Mouse (Mus musculus) left cerebral cortex, adult 11 months (tissue): ENCODE data around the gene Mtus2.

Source experiments
- DNase-seq: peaks from one replicate; pipeline ENCODE4 v3.0.0; 2022; ENCODE audit warnings: low spot score

Gene Mtus2

DNA sequence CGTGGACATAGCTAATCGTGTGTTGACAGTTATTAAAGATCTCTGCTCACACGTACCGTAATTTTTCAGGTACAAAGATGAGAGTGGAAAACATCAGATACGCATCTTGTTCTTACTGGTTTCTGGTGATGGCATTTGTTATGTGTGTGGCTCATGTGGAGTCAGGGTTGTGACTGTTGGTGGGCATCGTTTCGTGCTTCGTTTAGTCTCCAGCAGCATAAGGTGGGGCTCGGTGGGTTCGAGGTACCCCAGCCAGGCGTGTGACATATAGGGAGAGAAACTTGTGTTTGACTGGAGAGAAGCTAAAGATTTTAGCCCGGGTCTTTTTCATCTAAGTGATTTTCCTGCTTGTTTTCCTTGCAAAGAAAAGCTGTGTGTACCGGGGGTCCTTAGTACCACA lies 1.4 kb downstream of the Mtus2 start:
- DNase-seq = no peak

DNA sequence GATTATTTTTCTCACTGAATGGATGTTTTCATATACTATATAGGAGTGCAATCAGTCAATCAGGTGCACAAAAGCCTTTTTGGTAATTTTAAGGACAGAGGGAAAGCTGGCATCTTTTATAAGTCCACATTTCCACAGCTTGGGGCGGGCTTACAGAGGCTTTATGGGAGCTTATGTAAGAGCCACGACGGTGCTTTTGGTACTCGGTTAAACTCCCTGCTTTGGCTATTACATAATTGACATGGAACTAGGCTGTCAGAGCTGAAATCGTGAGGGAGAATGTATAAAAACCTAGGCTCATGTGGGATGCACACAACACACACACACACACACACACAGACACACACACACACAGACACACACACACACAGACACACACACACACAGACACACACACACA lies 2.0 kb downstream of the Mtus2 start:
- peak; percentile 61 for DNase-seq

DNA sequence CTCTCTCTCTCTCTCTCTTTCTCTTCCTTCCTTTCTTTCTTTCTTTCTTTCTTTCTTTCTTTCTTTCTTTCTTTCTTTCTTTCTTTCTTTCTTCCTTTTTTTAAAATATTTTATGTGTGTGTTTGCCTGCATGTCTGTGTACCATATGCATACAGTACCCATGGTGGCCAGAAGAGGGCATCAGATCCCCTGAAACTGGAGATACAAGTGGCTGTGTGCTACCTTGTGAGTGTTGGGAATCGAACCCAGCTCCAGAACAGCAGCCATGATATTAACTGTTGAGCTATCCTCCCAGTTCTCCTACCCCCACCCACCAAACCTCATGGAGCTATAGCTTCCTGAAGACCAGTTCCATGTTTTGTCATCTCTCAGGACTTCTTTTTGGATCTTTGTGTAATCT lies 3.7 kb downstream of the Mtus2 start:
- no peak for DNase-seq

DNA sequence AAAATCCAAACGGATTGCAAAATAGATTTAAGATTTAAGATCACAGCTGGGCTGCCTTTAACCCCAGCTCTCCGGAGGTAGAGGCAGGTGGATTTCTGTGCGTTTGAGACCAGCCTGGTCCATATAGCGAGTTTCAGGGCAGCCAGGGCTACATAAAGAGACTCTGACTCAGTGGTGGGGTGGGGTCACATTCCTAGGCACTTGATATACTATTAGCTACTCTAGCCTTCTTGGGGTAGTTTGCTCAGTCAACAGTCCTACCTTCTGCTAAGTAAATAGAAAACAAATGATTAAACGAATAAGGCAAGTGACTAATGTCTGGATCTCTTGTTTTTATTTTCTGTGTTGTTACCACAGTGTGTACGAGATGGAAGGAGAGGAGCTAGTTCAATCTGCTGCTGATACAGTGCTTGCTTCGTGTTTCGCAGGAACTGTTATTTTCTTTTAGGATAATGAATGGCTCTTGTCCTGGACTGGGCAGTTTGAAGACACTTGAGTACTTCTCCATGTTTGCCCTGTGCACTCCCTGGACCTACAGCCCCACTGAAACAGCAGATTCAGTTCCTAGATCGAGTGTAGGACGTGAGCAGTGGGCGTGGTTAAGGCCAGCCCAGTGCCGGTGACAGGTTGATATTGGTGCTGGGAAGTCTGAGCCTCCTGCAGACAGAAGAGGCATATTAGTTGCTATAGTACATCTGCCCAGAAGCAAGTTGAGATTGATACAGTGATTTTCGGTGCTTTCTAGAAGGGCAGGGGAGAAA lies 6.9 kb downstream of the Mtus2 start:
- DNase-seq = no peak

DNA sequence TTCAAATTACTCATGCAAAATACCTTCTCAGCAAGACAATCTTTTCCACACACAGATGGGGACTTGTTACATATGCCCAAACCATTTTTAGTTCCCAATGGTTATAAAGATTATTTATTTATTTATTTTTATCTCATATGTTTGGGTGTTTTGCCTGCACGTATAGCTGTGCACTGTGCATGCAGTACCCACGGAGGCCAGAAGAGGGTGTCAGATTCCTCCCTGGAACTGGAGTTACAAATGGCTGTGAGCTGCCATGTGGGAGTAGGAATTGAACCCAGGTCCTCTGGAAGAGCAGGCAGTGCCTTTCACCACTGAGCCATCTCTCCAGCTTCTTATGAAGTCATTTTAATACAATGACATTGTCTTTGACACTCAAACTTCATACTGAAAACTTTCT lies 7.7 kb downstream of the Mtus2 start:
- no peak for DNase-seq

DNA sequence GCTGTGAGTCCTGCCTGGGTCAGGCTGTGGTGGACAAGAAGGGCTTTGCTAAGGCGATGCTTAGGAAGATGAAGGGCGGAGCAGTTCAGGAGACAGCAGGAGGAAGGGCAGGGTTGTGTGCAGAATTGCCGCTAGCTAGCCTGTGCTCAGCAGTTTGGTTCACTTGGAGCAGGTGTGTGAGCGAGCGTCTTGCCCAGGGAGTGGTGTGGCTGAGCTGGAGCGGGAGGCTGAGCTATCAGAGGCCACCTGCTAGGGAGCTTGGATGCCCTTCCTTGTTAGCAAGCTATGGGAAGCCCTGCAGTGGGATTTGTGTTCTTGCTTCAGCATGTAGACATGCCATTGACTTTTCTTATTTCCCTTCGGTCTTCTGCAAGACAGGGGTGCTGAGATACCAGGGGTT lies 9.5 kb downstream of the Mtus2 start:
- no peak for DNase-seq

DNA sequence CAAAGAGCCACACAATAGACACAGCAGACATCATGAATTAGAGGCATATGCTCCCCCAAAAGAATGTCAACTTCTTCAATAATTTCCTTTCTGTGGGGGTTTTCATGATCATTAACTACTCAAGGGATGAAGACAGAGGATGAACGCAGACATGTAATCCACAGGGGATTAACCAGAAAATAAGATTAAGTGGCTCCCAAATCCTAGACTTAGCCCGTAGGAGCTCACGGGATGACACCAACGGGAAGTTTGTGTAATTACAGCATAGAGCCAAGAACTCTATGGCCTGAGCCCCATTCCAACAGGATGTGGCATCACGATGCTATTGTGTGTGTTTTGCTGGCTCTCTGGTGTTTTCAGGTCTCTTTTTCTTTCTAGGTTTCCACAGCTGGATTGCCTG lies 12.4 kb downstream of the Mtus2 start:
- DNase-seq = no peak

DNA sequence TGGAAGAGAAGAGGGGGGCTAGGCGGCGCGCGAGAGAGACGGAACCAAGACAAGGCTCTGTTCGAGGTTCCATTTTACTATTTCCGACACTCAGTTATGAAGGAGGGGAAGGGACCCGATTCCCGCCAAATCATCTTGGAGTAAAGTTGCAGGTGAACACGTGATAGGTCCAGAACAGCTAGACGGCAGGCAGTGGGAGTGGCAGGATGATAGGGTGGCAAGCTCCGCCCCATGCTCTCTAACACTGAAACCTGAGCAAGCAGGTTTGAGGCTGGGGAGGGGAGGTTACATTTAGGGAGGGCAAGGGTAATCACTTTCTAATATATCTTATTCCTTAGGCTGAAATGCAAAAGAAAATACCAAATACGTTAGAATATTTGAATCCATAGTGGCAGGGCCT lies 18.9 kb downstream of the Mtus2 start:
- no peak for DNase-seq

DNA sequence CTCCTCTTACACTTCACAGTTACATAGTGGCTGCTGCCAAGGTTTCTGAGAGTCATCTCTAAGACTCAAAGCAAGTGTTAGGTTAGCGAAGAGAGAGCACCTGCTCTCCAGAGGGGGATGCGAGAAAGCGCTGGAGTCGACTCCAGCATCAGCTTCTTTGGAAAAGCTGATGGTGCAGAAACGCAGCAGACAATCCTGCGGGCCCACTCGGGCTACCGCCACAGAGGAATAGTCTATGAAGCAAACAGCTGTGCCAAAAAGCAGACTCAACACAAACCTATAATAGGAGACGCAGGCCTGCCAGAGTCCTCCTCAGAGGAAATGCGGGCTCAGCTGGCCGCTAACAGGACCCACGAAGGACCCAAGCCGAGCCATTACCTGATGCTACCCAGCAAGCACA lies 23.5 kb downstream of the Mtus2 start:
- no peak for DNase-seq

DNA sequence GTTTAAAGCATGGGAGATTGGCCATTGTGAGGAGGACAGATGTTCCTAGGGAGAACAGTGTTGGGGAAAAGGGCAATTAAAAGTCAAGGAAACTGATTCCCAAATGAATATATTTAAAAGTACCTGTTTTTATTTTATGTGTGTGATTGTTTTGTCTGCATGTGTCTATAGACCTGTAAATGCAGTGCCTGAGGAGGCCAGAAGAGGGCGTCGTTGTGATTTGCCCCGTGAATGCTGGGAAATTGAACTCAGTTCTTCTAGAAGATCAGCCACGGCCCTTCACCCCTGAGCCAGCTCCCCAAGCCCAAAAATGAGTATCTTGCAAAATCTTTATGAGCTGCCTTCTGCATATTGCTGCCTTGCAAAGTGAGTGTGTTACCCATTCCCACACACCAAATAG lies 33.2 kb downstream of the Mtus2 start:
- DNase-seq = no peak

DNA sequence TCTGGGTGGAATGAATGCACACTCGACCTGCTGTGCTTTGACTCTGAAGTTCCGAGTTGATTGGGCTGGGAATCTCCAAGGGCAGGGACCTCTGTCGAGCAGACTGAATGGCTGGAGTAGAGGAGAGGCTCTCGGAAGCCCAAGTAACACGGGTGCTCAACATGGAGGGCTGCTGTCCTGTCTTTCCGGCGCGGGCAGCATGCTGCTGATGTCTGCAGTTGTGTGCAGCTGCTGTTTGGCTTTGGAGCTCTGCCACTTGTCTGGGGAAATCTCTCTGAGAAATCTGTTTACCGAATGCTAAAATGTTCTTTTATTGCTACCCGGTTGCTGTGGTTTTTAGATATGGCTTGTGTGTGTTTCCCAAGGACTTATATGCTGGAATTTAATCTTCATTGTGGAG lies 33.7 kb downstream of the Mtus2 start:
- DNase-seq = no peak

DNA sequence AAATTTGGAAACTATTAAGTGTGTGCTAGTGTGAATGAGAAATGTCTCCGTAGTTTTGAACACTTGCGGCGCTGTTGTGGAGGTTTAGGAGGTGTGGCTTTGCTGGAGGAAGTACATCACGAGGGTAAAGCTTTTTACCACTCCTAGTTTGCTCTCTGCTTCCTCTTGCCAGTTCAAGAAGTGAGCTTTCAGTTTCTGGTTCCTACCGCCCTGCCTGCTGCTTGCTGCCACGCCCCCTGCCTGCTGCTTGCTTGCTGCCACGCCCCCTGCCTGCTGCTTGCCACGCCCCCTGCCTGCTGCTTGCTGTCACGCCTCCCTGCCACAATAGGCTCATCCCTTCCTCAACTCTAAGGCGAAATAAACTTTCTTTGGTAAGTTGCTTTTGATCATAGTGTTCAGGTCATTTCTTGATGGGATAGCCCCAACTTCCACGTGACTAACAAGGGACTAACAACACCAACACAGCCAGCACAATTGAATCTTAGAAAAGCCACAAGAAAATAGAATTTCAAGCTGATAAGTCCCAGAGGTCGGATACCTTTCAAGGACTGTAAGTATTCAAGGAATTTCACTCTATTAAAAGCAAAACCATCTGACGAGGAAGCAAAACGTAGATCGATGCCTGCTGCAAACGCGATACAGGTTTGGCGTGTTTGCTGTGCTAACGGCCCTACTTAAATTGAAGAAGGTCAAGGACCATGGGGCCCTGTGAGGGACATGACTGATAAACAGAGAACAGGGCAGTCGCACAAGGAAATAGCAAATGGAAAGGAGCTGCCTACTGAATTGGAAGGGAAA lies 35.7 kb downstream of the Mtus2 start:
- no peak for DNase-seq

DNA sequence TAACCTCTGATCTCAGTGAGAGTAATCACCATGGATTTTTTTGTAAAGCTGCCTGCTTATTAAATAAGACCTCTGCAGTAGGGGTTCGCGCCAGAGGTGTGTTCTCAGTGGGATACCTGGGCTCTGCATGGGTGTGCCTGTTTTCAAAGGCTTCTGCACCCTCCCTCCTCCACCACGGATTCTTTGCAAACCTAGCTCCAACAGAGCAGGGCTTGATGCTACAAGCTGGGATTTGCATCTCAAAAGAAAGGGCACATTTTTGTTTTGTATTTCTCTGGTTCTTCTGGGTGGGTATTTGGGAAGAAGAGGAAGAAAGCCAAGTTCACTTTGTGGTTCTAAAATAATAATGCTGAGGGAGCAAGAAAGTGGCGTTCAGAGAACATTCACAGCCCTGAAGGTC lies 48.1 kb downstream of the Mtus2 start:
- DNase-seq = no peak

DNA sequence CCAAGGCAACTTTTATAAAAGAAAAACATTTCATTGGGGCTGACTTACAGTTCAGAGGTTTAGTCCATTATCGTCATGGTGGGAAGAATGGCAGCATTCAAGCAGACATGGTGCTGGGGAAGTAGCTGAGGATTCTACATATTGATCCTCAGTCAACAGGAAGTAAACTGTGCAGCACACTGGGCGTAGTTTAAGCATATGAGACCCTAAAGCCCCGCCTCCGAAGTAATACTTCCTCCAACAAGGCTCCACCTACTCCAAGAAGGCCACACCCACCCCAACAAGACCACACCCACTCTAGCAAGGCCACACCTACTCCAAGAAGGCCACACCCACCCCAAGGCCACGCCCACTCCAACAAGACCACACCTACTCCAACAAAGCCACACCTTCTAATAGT lies 55.0 kb downstream of the Mtus2 start:
- DNase-seq = no peak

DNA sequence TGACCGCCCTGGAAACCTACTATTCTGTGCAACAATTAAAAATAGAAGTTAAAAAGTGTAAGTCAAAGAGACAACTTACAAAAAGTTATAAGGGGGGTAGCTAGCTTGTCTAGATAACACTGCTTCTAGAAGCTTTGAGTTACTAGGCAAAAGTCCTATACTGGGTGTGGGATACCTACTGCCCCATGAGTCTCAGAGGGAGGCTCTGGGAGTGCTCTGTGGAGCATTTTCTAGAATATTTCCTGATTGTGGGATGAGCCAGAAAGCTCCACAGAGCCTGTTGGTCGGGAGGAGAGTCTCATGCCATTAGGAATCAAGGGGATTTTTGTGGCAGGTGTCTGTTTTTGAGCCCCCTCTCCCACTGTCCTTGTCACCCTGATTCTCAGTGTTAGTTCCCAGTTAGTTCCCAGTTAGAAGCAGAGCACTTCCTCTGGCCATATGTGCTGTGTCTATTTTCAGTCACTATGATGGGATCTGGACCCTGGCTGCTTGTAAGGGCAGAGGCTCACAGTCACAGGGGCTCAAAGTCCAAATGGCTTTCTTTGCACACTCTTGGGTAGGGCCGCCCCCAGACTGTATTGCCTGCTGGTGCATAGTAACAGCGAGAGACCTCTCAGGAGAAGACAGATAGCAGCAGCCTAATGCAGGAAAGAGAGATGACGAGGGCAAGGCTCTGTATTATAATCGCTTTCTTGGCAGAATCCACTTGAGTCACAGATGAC lies 57.2 kb downstream of the Mtus2 start:
- DNase-seq = no peak

DNA sequence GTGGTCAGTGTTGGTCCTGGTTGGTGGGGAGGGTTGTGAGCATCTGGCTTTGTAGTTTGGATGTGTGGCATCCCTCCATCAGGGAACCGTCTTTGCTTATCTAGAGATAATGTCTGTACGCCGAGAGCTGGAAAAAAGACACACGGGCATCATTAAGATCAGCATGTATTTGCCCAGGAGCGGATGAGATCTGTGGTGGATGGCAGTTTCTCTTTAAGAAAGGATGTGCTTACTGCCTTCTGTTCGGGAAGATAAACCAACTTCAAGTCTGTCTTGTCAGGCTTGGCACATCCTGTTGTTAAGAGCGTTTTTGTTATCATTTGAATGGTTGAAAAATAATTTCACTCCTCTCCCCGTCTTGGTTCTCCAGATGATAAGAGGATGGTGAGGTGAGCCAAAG lies 58.3 kb downstream of the Mtus2 start:
- no peak for DNase-seq

DNA sequence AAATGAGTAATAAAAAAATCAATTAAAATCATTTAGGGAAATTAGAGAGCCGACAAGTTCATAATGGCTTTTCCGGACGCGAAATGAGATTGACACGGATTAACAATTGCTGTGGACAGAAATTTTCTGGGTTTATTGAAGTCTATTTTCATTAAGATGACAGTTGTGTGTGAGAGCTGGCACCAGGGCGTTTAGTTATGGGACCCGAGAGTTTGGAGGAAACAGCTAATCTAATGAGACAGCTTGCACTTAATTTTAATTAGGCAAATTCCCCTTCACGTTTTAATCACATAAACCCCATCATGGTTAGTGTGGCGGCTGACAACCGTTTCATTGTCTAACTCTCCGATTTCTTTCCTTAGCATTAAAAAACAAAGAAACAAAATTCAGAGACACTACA lies 60.3 kb downstream of the Mtus2 start:
- DNase-seq = no peak

DNA sequence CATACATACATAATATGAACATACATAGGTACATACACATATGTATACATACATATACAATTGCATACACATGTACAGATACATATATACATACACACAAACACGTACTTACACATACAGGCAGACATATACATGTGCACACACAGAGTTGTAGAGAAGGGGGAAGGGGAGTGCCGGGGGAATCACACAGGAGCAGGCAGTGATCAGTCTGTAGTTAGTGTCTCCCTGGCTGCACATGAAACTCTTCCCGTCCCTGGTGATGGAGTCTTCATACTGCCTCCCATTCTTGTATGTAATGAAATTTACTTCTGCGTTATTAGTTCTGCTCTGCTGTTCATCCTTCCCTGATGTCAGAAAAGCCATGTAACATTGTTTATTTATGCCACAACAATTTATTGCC lies 65.7 kb downstream of the Mtus2 start:
- DNase-seq = no peak

DNA sequence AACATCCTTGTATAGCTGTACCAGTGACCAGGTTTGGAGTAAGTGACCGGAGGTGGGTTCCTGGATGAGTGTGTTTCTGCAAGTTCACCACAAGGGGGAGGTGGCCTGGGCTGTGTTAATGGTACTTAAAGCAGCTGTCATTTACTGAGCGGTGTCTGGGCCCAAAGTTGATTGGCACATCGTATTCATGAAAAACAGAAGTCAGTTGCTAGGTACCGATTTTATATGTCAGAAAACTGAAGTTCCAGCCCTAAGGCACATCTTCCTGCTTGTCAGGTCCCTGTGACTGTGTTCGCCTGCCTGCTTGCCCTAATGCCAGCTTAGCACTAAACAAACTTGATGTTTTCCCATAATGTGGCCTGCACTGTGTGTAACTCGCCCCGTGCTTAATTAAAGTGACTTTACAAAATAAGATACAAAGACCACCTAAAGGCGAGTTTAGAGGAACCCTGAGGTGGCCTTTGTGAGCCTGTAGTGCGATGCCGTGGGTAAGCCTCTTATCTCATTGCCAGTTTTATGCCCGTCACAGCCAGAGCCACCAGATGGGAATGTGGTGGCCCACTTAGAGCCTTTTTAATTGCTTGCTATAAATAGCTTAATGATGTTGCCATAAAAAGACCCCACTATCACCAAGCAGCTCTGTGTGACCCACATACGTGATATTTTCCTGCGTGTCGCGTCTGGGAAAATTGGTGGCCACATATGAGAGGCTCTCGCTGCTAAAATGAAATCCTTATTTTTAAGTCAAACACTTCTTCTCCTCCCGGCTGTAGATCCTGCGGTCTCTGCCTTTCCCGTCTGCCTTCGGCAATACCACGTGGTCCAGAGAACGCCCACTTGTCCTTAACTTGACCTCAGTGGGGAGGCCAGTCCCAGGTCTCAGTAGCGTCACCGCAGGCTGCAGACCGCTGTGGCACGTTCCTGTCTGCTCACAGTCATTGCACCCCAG lies 69.6 kb downstream of the Mtus2 start:
- DNase-seq = no peak

DNA sequence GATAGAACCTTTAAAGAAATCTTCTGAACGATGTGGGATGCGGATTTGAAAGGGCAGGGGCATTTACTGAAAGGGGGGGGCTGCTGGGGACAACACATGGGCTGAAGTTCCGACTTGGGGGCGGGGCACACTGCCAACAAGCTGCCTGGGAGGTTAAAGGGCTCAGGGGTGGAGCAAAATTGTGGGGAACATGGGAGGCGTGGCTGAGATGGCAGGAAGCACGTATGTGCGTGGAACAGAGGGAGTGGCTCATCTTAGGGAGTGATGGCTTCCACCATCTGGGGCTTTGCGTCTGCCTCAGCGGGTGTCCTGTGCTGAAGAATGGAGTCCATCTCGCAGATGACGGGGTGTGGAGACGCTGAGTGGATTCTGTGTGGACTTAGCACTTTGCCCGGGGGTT lies 70.9 kb downstream of the Mtus2 start:
- no peak for DNase-seq

DNA sequence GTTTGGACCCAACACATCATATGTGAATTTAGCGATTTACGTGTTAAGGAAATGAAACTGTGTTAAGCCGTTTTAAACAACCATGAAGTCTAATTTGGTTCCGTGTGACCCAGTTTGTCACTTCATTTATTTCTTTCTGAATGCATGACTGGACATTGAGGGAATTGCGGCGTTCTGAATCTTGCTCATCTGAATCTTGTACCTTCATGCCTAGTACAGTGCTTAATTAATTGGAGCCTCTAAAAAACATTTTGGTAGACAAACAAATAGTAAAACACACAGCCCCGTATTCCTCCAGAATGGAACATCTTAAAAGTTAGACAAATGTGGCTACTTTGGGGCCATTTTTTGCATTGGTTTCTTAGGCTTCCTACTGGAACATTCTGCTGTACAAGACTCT lies 84.5 kb downstream of the Mtus2 start:
- no peak for DNase-seq

DNA sequence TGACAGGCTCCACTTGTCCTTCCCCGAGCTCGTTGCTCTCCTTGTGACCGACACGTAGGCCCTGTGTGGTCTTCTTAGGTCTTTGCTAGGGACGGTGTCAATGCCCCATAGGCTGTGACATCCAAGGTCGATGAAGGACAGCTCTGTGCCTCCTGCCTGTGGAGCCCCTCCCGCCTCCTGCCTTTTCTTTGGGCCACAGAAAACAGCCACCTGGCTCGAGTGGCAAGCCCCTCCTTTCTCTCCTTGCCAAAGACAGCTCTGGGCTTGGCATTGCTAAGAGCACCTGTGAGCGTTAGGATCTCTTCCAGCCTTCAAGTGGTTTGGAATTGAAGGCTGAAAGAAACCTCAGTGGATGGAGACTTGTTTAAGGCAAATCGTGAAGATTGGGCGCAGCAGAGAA lies 91.1 kb downstream of the Mtus2 start:
- no peak for DNase-seq
